Mouse (Mus musculus) CH12.LX (cell line): ENCODE data around the gene Slc9a9.

Experiments
- CHD1 ChIP-seq: IDR thresholded peaks from 2 replicates; pipeline ENCODE4 v1.6.1; 2012; ENCODE audit warnings: low read depth, low read length, improper control_type of control experiment, inconsistent platforms
- CHD2 ChIP-seq: IDR thresholded peaks from 2 replicates; pipeline ENCODE4 v1.6.1; 2011; ENCODE audit warnings: low read length, improper control_type of control experiment
- CTCF ChIP-seq, 2 experiments: IDR thresholded peaks in 1 of 2; conservative IDR thresholded peaks in 1 of 2; 2 replicates each; pipeline ENCODE4 v1.5.1; 2011 to 2012; ENCODE audit warnings: low read depth in 2 of 2, low read length in 2 of 2, improper control_type of control experiment in 1 of 2, inconsistent platforms in 1 of 2, mild to moderate bottlenecking in 1 of 2, moderate library complexity in 1 of 2
- ETS1 ChIP-seq: conservative IDR thresholded peaks from 2 replicates; pipeline ENCODE4 v1.6.1; 2012; ENCODE audit warnings: low read depth, mild to moderate bottlenecking, inconsistent platforms, low read length, improper control_type of control experiment, moderate library complexity
- JUND ChIP-seq: conservative IDR thresholded peaks from 2 replicates; pipeline ENCODE4 v1.6.1; 2011; ENCODE audit warnings: low read depth, low read length, improper control_type of control experiment
- RAD21 ChIP-seq: IDR thresholded peaks from 2 replicates; pipeline ENCODE4 v1.6.1; 2011; ENCODE audit warnings: low read depth, mild to moderate bottlenecking, low read length, improper control_type of control experiment, moderate library complexity
- TBP ChIP-seq: conservative IDR thresholded peaks from 2 replicates; pipeline ENCODE4 v1.6.1; 2011; ENCODE audit warnings: low read depth, low read length, improper control_type of control experiment
- USF2 ChIP-seq: conservative IDR thresholded peaks from 2 replicates; pipeline ENCODE4 v1.6.1; 2011; ENCODE audit warnings: low read depth, low read length, improper control_type of control experiment
- ZC3H11A ChIP-seq: IDR thresholded peaks from 2 replicates; pipeline ENCODE4 v1.6.1; 2012; ENCODE audit warnings: low read depth, mild to moderate bottlenecking, inconsistent platforms, low read length, improper control_type of control experiment

DNA sequence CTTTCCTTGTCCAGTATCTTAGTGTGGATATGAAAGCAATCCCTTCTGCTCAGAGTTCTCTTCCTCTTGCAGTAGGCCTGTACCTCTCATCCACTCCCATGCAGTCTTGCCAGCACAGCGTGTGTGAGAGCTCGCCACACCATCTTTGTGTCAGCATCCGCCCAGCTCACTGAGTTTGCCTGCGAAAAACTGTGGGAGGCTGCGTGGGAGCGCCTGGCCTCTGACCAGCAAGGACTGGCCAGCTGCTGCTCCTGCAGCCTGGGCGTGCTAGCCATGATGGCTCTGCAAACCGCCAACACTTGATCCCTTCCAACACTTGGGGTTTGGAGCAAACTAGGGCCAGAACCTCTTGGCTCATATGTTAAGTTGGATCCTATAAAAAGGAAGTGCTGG, 11.4 kb downstream of the Slc9a9 start:
- TF ChIP-seq ZC3H11A (no peak), RAD21 (no peak), CTCF (conservative IDR thresholded peaks at IDR 0.05 in 1 of 2, IDR thresholded peaks at IDR 0.05 in 1 of 2; ENCODE audit: low read depth in 2 of 2, low read length in 2 of 2) (no peak), JUND (no peak), TBP (no peak), USF2 (no peak), CHD2 (no peak), ETS1 (no peak), CHD1 (no peak)
